Mouse (Mus musculus) embryo, embryonic 10.5 days (tissue): Measurements from ENCODE around the gene Entpd7.

Source experiments
- DNase-seq: peaks from one replicate; pipeline ENCODE4 v3.0.0-alpha.2; 2015; ENCODE audit warnings: low spot score

Entpd7 gene

GRCm38 (mm10) chr19:43771499-43771969 lies 82.1 kb downstream of the Entpd7 start:
- no peak for DNase-seq

- DNase-seq, result no peak
Measured at GRCm38 (mm10) chr19:43772311-43772710, 82.8 kb downstream of the Entpd7 start.

GRCm38 (mm10) chr19:43775433-43775832 lies 86.0 kb downstream of the Entpd7 start:
- no peak for DNase-seq

- DNase-seq, result no peak
Measured at GRCm38 (mm10) chr19:43776561-43776960, 87.1 kb downstream of the Entpd7 start.

- no peak for DNase-seq
Measured at GRCm38 (mm10) chr19:43777308-43777707, 87.8 kb downstream of the Entpd7 start.

DNA sequence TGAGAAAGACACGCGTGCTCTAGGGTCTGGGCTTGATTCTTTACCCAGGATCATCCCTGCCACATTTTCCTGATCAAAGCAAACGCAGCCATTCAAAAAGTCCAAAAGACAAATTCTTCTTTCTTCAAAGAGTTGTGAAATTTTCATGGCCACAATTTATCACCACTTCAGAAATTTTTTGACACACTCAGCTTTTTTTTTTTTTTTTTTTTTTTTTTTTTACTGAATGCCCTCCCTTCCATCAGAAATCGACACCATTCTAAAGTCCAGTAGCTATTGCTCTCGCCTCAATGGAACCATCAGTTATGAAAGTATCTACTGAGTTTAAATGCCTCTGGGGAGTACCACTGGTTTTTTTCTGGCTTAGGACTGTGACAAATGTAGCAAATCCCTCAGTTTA lies 90.9 kb downstream of the Entpd7 start:
- no peak for DNase-seq

- no peak for DNase-seq
Measured at GRCm38 (mm10) chr19:43781980-43782379, 92.5 kb downstream of the Entpd7 start, which contains the start of gene Abcc2. Abcc2 (plus strand) TSS chr19:43782192.
